8 mouse cellular contexts compared by ENCODE assay signal in the genomic region with DNA sequence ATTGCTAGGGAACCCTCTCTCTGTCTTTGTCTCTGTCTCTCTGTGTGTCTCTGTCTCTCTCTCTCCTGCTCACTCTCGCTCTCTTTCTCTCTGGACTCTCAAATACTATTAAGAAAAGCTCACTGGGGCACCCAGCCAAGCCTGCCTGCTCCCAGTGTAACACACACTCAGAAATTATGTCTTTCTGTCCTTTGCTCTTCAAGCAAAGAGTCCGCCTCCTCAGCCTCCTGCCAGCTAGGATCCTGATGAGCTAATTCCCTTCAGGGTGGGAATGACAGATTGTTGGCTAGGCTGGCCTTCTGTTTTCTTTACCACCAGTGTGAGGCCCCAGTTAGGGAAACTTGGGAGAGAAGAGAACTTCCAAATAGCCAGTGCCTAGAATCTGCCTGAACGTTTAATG. TPM values are rescaled to one million over a fixed set of nuclear protein-coding genes. Genes with fewer than 3 reads are reported as not detected.
DNase-seq lines count a peak whose midpoint lies in the region; ATAC-seq lines count a peak whose summit lies in the region.

No protein-coding gene starts in this region.

- H3K9ac ChIP-seq in heart, embryonic 11.5 days (ENCODE audit: low read depth, low read length) = no peak overlapping the region
- H3K9ac ChIP-seq in kidney, embryonic 16.5 days (replicated peaks; ENCODE audit: low read length) = no peak overlapping the region
- no peak overlapping the region for H3K9ac ChIP-seq in liver, embryonic 12.5 days

- no peaks in the 10 kb centered on the region for H3K9me3 ChIP-seq in heart, embryonic 11.5 days (replicated peaks; ENCODE audit: control insufficient read depth, low read length)
- H3K9me3 ChIP-seq in kidney, embryonic 16.5 days (ENCODE audit: low read length) = no peaks in the 10 kb centered on the region
- no peaks in the 10 kb centered on the region for H3K9me3 ChIP-seq in liver, embryonic 12.5 days (replicated peaks)

- peak; percentile 72 to 74 for DNase-seq in heart, adult 18-20 months
- DNase-seq in adrenal gland, adult 2 months = peak; percentile 88
- DNase-seq in gastrocnemius, adult 8-10 months (ENCODE audit: low spot score in 2 of 2) = peak; percentile 51 to 58
- DNase-seq in lung, postnatal 10 days = peak; percentile 91
- DNase-seq in urinary bladder, postnatal 14 days (ENCODE audit: low spot score) = peak; percentile 77

- 39% methylated on average over 3 of the region's 3 CpGs for WGBS in heart, embryonic 11.5 days (ENCODE audit: insufficient replicate concordance)
- 36% methylated on average over 3 of the region's 3 CpGs for WGBS in kidney, embryonic 16.5 days
- WGBS in liver, embryonic 12.5 days (ENCODE audit: insufficient replicate concordance) = 48% methylated on average over 3 of the region's 3 CpGs

- no peak overlapping the region for H3K4me3 ChIP-seq in heart, embryonic 11.5 days (ENCODE audit: low read depth, low read length)
- H3K4me3 ChIP-seq in kidney, embryonic 16.5 days (ENCODE audit: low read length) = no peak overlapping the region
- no peak overlapping the region for H3K4me3 ChIP-seq in liver, embryonic 12.5 days

- H3K36me3 ChIP-seq in heart, embryonic 11.5 days (ENCODE audit: control insufficient read depth, insufficient read depth, low read length) = no peaks in the 10 kb centered on the region
- no peaks in the 10 kb centered on the region for H3K36me3 ChIP-seq in kidney, embryonic 16.5 days (ENCODE audit: insufficient read depth, low read length)
- no peaks in the 10 kb centered on the region for H3K36me3 ChIP-seq in liver, embryonic 12.5 days

- no peak for ATAC-seq in heart, embryonic 11.5 days (replicated peaks; ENCODE audit: insufficient number of reproducible peaks, low FRiP score, low TSS enrichment)
- ATAC-seq in kidney, embryonic 16.5 days (ENCODE audit: low FRiP score, low TSS enrichment) = peak; percentile 35; the same call in 1 of the 2 replicates
- no peak for ATAC-seq in liver, embryonic 12.5 days

- H3K27me3 ChIP-seq in heart, embryonic 11.5 days (ENCODE audit: control insufficient read depth, insufficient read depth, low read length) = peaks cover 27% of the 10 kb centered on the region
- H3K27me3 ChIP-seq in kidney, embryonic 16.5 days (ENCODE audit: insufficient read depth, low read length) = no peaks in the 10 kb centered on the region
- no peaks in the 10 kb centered on the region for H3K27me3 ChIP-seq in liver, embryonic 12.5 days (replicated peaks)

- H3K27ac ChIP-seq in heart, embryonic 11.5 days (ENCODE audit: low read depth, low read length) = no peak overlapping the region
- no peak overlapping the region for H3K27ac ChIP-seq in kidney, embryonic 16.5 days (ENCODE audit: low read length)
- H3K27ac ChIP-seq in liver, embryonic 12.5 days = no peak overlapping the region

- H3K4me2 ChIP-seq in heart, embryonic 11.5 days = no peak overlapping the region
- H3K4me2 ChIP-seq in kidney, embryonic 16.5 days (replicated peaks; ENCODE audit: low read depth, low read length) = no peak overlapping the region
- no peak overlapping the region for H3K4me2 ChIP-seq in liver, embryonic 12.5 days

- peaks cover 10% of the 10 kb centered on the region for H3K4me1 ChIP-seq in heart, embryonic 11.5 days (ENCODE audit: control insufficient read depth, insufficient read depth, low read length)
- H3K4me1 ChIP-seq in kidney, embryonic 16.5 days (ENCODE audit: insufficient read depth, low read length) = peaks cover 3% of the 10 kb centered on the region; the same call in 1 of the 2 replicates
- no peaks in the 10 kb centered on the region for H3K4me1 ChIP-seq in liver, embryonic 12.5 days

RNA-seq across cellular contexts. Expression of a gene that starts 57.1 kb away (rescaled TPM):
- total RNA-seq in heart, adult 18-20 months (2021) = 10 to 100 TPM; 17.5 to 22.4 TPM
- polyA plus RNA-seq in heart, embryonic 11.5 days (2014; fragmentation: Nextera tagmentation; extraction: Ambion mirVana) = 22.0 and 26.3 TPM in 2 replicates
- 10 to 100 TPM; 25.8 to 40.7 TPM for total RNA-seq in adrenal gland, adult 2 months (2021)
- 7.0 and 7.9 TPM in 2 replicates for polyA plus RNA-seq in adrenal gland, adult 2 months (2012; rRNA removed)
- 10 to 100 TPM; 15.0 to 25.0 (median 19.4) TPM for total RNA-seq in gastrocnemius, adult 8-10 months (2022)
- polyA plus RNA-seq in kidney, embryonic 16.5 days (2015; fragmentation: Nextera tagmentation; extraction: Ambion mirVana) = 33.1 and 35.6 TPM in 2 replicates
- polyA plus RNA-seq in liver, embryonic 12.5 days (2016; fragmentation: Nextera tagmentation; extraction: Ambion mirVana) = 14.4 and 14.7 TPM in 2 replicates
